Mouse (Mus musculus) midbrain, embryonic 16.5 days (tissue): ENCODE data around the gene Ankrd12. TPM values are rescaled to one million over a fixed set of nuclear protein-coding genes. Genes with fewer than 3 reads are reported as not detected.
"Not testable (repeated sequence)": the region's sequence is repeated elsewhere in the genome, so short reads cannot be mapped to it uniquely, and the experiment has no call there.

Experiments used
- ATAC-seq: fragments of 200-750 bp; cut with Nextera tagmentation; 2 replicates; pipeline ENCODE4 v1.8.0; 2017; ENCODE audit warnings: moderate TSS enrichment
- H3K27ac ChIP-seq: fragments of 300-500 bp; sonication (generic); 2 replicates; pipeline ENCODE4 v1.5.1; 2014; ENCODE audit warnings: mild to moderate bottlenecking, low read length, mixed read lengths
- H3K27me3 ChIP-seq: fragments of 300-500 bp; sonication (generic); 2 replicates; pipeline ENCODE4 v1.6.1; 2014; ENCODE audit warnings: low read depth, low read length, mixed read lengths; ENCODE audit not compliant: control insufficient read depth, insufficient read depth
- H3K36me3 ChIP-seq: fragments of 300-500 bp; sonication (generic); 2 replicates; pipeline ENCODE4 v1.6.1; 2014; ENCODE audit warnings: mild to moderate bottlenecking, low read length, moderate library complexity, mixed read lengths; ENCODE audit not compliant: control insufficient read depth, insufficient read depth
- H3K4me1 ChIP-seq: fragments of 300-500 bp; sonication (generic); 2 replicates; pipeline ENCODE4 v1.6.1; 2014; ENCODE audit warnings: mild to moderate bottlenecking, low read length, mixed read lengths; ENCODE audit not compliant: control insufficient read depth, insufficient read depth
- H3K4me2 ChIP-seq: fragments of 300-500 bp; sonication (generic); 2 replicates; pipeline ENCODE4 v1.6.1; 2014; ENCODE audit warnings: mild to moderate bottlenecking, low read length, mixed read lengths
- H3K4me3 ChIP-seq: fragments of 300-500 bp; sonication (generic); 2 replicates; pipeline ENCODE4 v1.5.1; 2014; ENCODE audit warnings: low read depth, mild to moderate bottlenecking, low read length, moderate library complexity, mixed read lengths
- H3K9ac ChIP-seq: fragments of 300-500 bp; sonication (generic); 2 replicates; pipeline ENCODE4 v1.6.1; 2014; ENCODE audit warnings: low read depth, low read length, mixed read lengths
- H3K9me3 ChIP-seq: fragments of 300-500 bp; sonication (generic); replicated peaks from 2 replicates; pipeline ENCODE4 v1.6.1; 2014; ENCODE audit warnings: mild to moderate bottlenecking, low read length, mixed read lengths; ENCODE audit not compliant: control insufficient read depth, poor library complexity, severe bottlenecking
- WGBS: fragments of 180-500 bp; shearing (Covaris S2); extraction: QIAGEN DNeasy Blood & Tissue Kit; methylation state at CpG from one replicate; pipeline ENCODE4 v1.1.7; 2014; 5-methylcytosine and 5-hydroxymethylcytosine counted together
- polyA plus RNA-seq: library from polyadenylated mRNA; unstranded; fragments of >200 nt; fragmentation: Nextera tagmentation; extraction: Ambion mirVana; gene quantifications from 2 replicates; pipeline ENCODE4 v1.2.1, GENCODE M21; 2015

Gene Ankrd12
- polyA plus RNA-seq, 1 experiment from 2014 or later, result 198 TPM

GRCm38 (mm10) chr17:66041020-66041419, 35.9 kb downstream of the Ankrd12 start:
- Histone ChIP-seq H3K9ac (no peak overlapping the region), H3K9me3 (no peaks in the 10 kb centered on the region), H3K4me3 (no peak overlapping the region), H3K27ac (no peak overlapping the region), H3K27me3 (no peaks in the 10 kb centered on the region), H3K36me3 (peaks cover 10% of the 10 kb centered on the region), H3K4me1 (no peaks in the 10 kb centered on the region), H3K4me2 (no peak overlapping the region)
- WGBS, result 82% methylated on average over 5 of the region's 5 CpGs
- no peak for ATAC-seq

- Histone ChIP-seq H3K4me3 (no peak overlapping the region), H3K4me2 (no peak overlapping the region), H3K36me3 (peaks cover 16% of the 10 kb centered on the region), H3K4me1 (no peaks in the 10 kb centered on the region), H3K27me3 (no peaks in the 10 kb centered on the region), H3K9ac (no peak overlapping the region), H3K9me3 (no peaks in the 10 kb centered on the region), H3K27ac (no peak overlapping the region)
- ATAC-seq, result no peak
- WGBS, result 90% methylated on average over 5 of the region's 5 CpGs
Measured at GRCm38 (mm10) chr17:66033239-66033638, 43.6 kb downstream of the Ankrd12 start.

GRCm38 (mm10) chr17:66031991-66032390, 44.9 kb downstream of the Ankrd12 start:
- Histone ChIP-seq H3K4me2 (no peak overlapping the region), H3K9me3 (no peaks in the 10 kb centered on the region), H3K4me3 (no peak overlapping the region), H3K27ac (no peak overlapping the region), H3K36me3 (peaks cover 18% of the 10 kb centered on the region), H3K9ac (no peak overlapping the region), H3K27me3 (no peaks in the 10 kb centered on the region), H3K4me1 (no peaks in the 10 kb centered on the region)
- WGBS, result 91% methylated on average over 5 of the region's 5 CpGs
- no peak for ATAC-seq

GRCm38 (mm10) chr17:66024211-66024610, 52.7 kb downstream of the Ankrd12 start:
- Histone ChIP-seq H3K4me1 (no peaks in the 10 kb centered on the region), H3K4me2 (no peak overlapping the region), H3K36me3 (peaks cover 17% of the 10 kb centered on the region), H3K4me3 (no peak overlapping the region), H3K27me3 (no peaks in the 10 kb centered on the region), H3K9ac (no peak overlapping the region), H3K9me3 (no peaks in the 10 kb centered on the region), H3K27ac (no peak overlapping the region)
- ATAC-seq, result no peak
- 92% methylated on average over 7 of the region's 7 CpGs for WGBS

GRCm38 (mm10) chr17:66011790-66012189, 65.1 kb downstream of the Ankrd12 start:
- WGBS, result 90% methylated on average over 2 of the region's 2 CpGs
- no peak overlapping the region for H3K4me3 ChIP-seq
- no peak overlapping the region for H3K4me2 ChIP-seq
- no peaks in the 10 kb centered on the region for H3K9me3 ChIP-seq
- H3K4me1 ChIP-seq, result no peaks in the 10 kb centered on the region
- ATAC-seq, result no peak
- H3K27ac ChIP-seq, result no peak overlapping the region
- H3K9ac ChIP-seq, result no peak overlapping the region
- H3K27me3 ChIP-seq, result no peaks in the 10 kb centered on the region
- H3K36me3 ChIP-seq, result peaks cover 4% of the 10 kb centered on the region

- 74% methylated on average over 5 of the region's 5 CpGs for WGBS
Measured at GRCm38 (mm10) chr17:66007892-66008291, 69.0 kb downstream of the Ankrd12 start.

GRCm38 (mm10) chr17:66007473-66007872, 69.4 kb downstream of the Ankrd12 start:
- Histone ChIP-seq H3K9ac (no peak overlapping the region), H3K27me3 (no peaks in the 10 kb centered on the region), H3K27ac (no peak overlapping the region), H3K36me3 (peaks cover 8% of the 10 kb centered on the region), H3K4me1 (no peaks in the 10 kb centered on the region), H3K4me2 (no peak overlapping the region), H3K9me3 (no peaks in the 10 kb centered on the region), H3K4me3 (no peak overlapping the region)
- WGBS, result 81% methylated on average over 2 of the region's 2 CpGs
- ATAC-seq, result no peak

More at GRCm38 (mm10) chr17:66007892-66008291, 69.0 kb downstream of the Ankrd12 start:
- no peaks in the 10 kb centered on the region for H3K9me3 ChIP-seq
- no peak overlapping the region for H3K4me2 ChIP-seq
- no peak for ATAC-seq
- no peaks in the 10 kb centered on the region for H3K27me3 ChIP-seq
- no peak overlapping the region for H3K4me3 ChIP-seq
- no peak overlapping the region for H3K9ac ChIP-seq
- H3K36me3 ChIP-seq, result peaks cover 8% of the 10 kb centered on the region
- H3K27ac ChIP-seq, result no peak overlapping the region
- no peaks in the 10 kb centered on the region for H3K4me1 ChIP-seq

- H3K4me1 ChIP-seq, result no peaks in the 10 kb centered on the region
- no peak overlapping the region for H3K4me3 ChIP-seq
- no peaks in the 10 kb centered on the region for H3K27me3 ChIP-seq
- H3K27ac ChIP-seq, result no peak overlapping the region
- no peak overlapping the region for H3K9ac ChIP-seq
- peaks cover 9% of the 10 kb centered on the region; the same call in 1 of the 2 replicates for H3K36me3 ChIP-seq
- H3K4me2 ChIP-seq, result no peak overlapping the region
- H3K9me3 ChIP-seq, result no peaks in the 10 kb centered on the region
- WGBS, result 89% methylated on average over 3 of the region's 3 CpGs
- ATAC-seq, result no peak
Measured at GRCm38 (mm10) chr17:65988151-65988820, 88.6 kb downstream of the Ankrd12 start.

GRCm38 (mm10) chr17:65976720-65977119, 100.2 kb downstream of the Ankrd12 start:
- H3K4me1 ChIP-seq, H3K27ac ChIP-seq, H3K4me2 ChIP-seq, H3K4me3 ChIP-seq, H3K9ac ChIP-seq, H3K9me3 ChIP-seq, H3K27me3 ChIP-seq, ATAC-seq: not testable (repeated sequence)
- peaks cover 28% of the 10 kb centered on the region for H3K36me3 ChIP-seq
